Comparison of ENCODE assay signal across 20 mouse cellular contexts in genomic region chr19:45855284-45855920, GRCm38 (mm10). TPM values are rescaled to one million over a fixed set of nuclear protein-coding genes. Genes with fewer than 3 reads are reported as not detected.
DNase-seq lines count a peak whose midpoint lies in the region; ATAC-seq and TF ChIP-seq lines count a peak whose summit lies in the region.
"Had no signal": no experiment of that assay in that cellular context is flagged by ENCODE, and none has a peak within 500 bp of the region (broad histone marks: within the 10 kb centered on the region; RNA-seq: fewer than 3 reads in every experiment).

No protein-coding gene starts in this region.

- H3K27me3 ChIP-seq in heart, adult 2 months (ENCODE audit: control insufficient read depth, insufficient read depth, low read length), result no peaks in the 10 kb centered on the region
- no peaks in the 10 kb centered on the region for H3K27me3 ChIP-seq in heart, embryonic 11.5 days (ENCODE audit: control insufficient read depth, insufficient read depth, low read length)
- H3K27me3 ChIP-seq: neural tube, embryonic 12.5 days; Patski had no signal

- TF ChIP-seq CTCF in heart, adult 2 months (IDR thresholded peaks at IDR 0.05), result no peak
- no peak for TF ChIP-seq CTCF in left cerebral cortex, adult 2 months (IDR thresholded peaks at IDR 0.05)

- H3K79me2 ChIP-seq in heart, adult 2 months (replicated peaks; ENCODE audit: control insufficient read depth, insufficient read depth, low read length), result no peaks in the 10 kb centered on the region

- H3K9me3 ChIP-seq in heart, embryonic 11.5 days (replicated peaks; ENCODE audit: control insufficient read depth, low read length), result no peaks in the 10 kb centered on the region
- H3K9me3 ChIP-seq: neural tube, embryonic 12.5 days had no signal

- DNase-seq in heart, adult 2 months, result peak; percentile 24 to 31
- no peak for DNase-seq in heart, postnatal 14 days
- DNase-seq in A20 (ENCODE audit: low read depth, low spot score), result peak; percentile 54
- DNase-seq in heart, postnatal 4 days, result peak; percentile 24
- no peak for DNase-seq in left cerebral cortex, adult 2 months (ENCODE audit: extremely low spot score in 1 of 2, low spot score in 2 of 2)
- no peak for DNase-seq in cerebellum, adult 8-10 months
- DNase-seq in lung, postnatal 10 days, result no peak
- DNase-seq: cerebellum, adult 11 months; forebrain, postnatal 0 days; gastrocnemius, postnatal 10 days; lung, adult 2 months had no signal

- no peaks in the 10 kb centered on the region for H3K4me1 ChIP-seq in heart, adult 2 months (ENCODE audit: control insufficient read depth, insufficient read depth, low read length)
- H3K4me1 ChIP-seq in heart, embryonic 11.5 days (ENCODE audit: control insufficient read depth, insufficient read depth, low read length), result peaks cover 12% of the 10 kb centered on the region
- H3K4me1 ChIP-seq: neural tube, embryonic 12.5 days had no signal

- H3K27ac ChIP-seq in heart, adult 2 months, result peak overlapping the region; percentile 73
- 0 out of 2 replicates have a peak overlapping the region, but pooled peaks have one; percentile 24 for H3K27ac ChIP-seq in heart, embryonic 11.5 days (ENCODE audit: low read depth, low read length)
- H3K27ac ChIP-seq in left cerebral cortex, adult 2 months, result no peak overlapping the region
- H3K27ac ChIP-seq: kidney, postnatal 0 days; macrophage; neural tube, embryonic 12.5 days had no signal

- peak; percentile 53 for TF ChIP-seq POLR2A in heart, adult 2 months (IDR thresholded peaks at IDR 0.05; ENCODE audit: insufficient read depth, low read depth, low read length)

- intact Hi-C loops in heart, adult 2 months (cut with DNase I), result loop anchor here (2.0 kb wide), 1 partner anchor 47 kb away; no protein-coding TSS in a partner anchor
- intact Hi-C loops in heart, postnatal 14 days (cut with DNase I), result no loop called here
- intact Hi-C loops in left cerebral cortex, adult 2 months (cut with DNase I), result no loop called here

- 45% methylated on average over 8 of the region's 8 CpGs for WGBS in heart, adult 2 months
- WGBS in heart, embryonic 11.5 days (ENCODE audit: insufficient replicate concordance), result 55% methylated on average over 8 of the region's 8 CpGs

- 0 out of 2 replicates have a peak, but pooled peaks have one; percentile 16 for TF ChIP-seq EP300 in heart, adult 2 months (IDR thresholded peaks at IDR 0.05; ENCODE audit: insufficient read depth, low read depth, low read length)

- no peak for ATAC-seq in heart, embryonic 11.5 days (replicated peaks; ENCODE audit: insufficient number of reproducible peaks, low FRiP score, low TSS enrichment)
- ATAC-seq: forebrain, postnatal 0 days; intestine, postnatal 0 days; midbrain, embryonic 16.5 days; Patski had no signal

- no peaks in the 10 kb centered on the region for H3K36me3 ChIP-seq in heart, adult 2 months (ENCODE audit: control insufficient read depth, insufficient read depth, low read length)
- H3K36me3 ChIP-seq in heart, embryonic 11.5 days (ENCODE audit: control insufficient read depth, insufficient read depth, low read length), result no peaks in the 10 kb centered on the region
- H3K36me3 ChIP-seq: neural tube, embryonic 12.5 days had no signal

- no peak overlapping the region for H3K4me2 ChIP-seq in heart, embryonic 11.5 days
- H3K4me2 ChIP-seq: hindbrain, embryonic 14.5 days; neural tube, embryonic 12.5 days had no signal

- peak overlapping the region; percentile 19; the same call in 1 of the 2 replicates for H3K4me3 ChIP-seq in heart, adult 2 months
- H3K4me3 ChIP-seq in heart, embryonic 11.5 days (ENCODE audit: low read depth, low read length), result no peak overlapping the region
- no peak overlapping the region for H3K4me3 ChIP-seq in left cerebral cortex, adult 2 months
- H3K4me3 ChIP-seq: neural tube, embryonic 12.5 days had no signal

- H3K9ac ChIP-seq in heart, adult 2 months (ENCODE audit: low read depth, low read length), result peak overlapping the region; percentile 34
- no peak overlapping the region for H3K9ac ChIP-seq in heart, embryonic 11.5 days (ENCODE audit: low read depth, low read length)
- H3K9ac ChIP-seq: forebrain, postnatal 0 days; hindbrain, embryonic 14.5 days; neural tube, embryonic 12.5 days had no signal

RNA-seq across cellular contexts. Expression of gene Kcnip2, which starts 39.5 kb away (rescaled TPM):
- 100 to 1,000 TPM; 174 to 203 TPM for total RNA-seq in heart, adult 2 months (2021)
- 216 and 276 TPM in 2 replicates for polyA plus RNA-seq in heart, adult 2 months (2012; rRNA removed)
- 100 to 1,000 TPM; 149 to 164 TPM for total RNA-seq in heart, postnatal 14 days (2021)
- 0.45 and 0.66 TPM in 2 replicates for polyA plus RNA-seq in heart, embryonic 11.5 days (2014; fragmentation: Nextera tagmentation; extraction: Ambion mirVana)
- 10 to 100 TPM; 69.8 to 85.1 TPM for total RNA-seq in heart, postnatal 4 days (2021)
- 100 to 1,000 TPM; 142 to 170 TPM for total RNA-seq in left cerebral cortex, adult 2 months (2021)
- total RNA-seq: liver, adult 2 months had no signal
- polyA plus RNA-seq: macrophage had no signal

Comparison
In these comparisons a context has a peak if more than half of its experiments do, and no peak if none do; other contexts are left out.
1. DNase-seq: peak in heart, adult 2 months (2 of 2), A20 (single experiment) and heart, postnatal 4 days (single experiment); none in heart, postnatal 14 days (0 of 2), left cerebral cortex, adult 2 months (0 of 2), cerebellum, adult 8-10 months (single experiment) and lung, postnatal 10 days (single experiment).